Mouse (Mus musculus) kidney, postnatal 36 days (tissue): ENCODE measurements at regions not wholly inside any gene's neighbourhood (a gene's known extent, or its start where the extent isn't known, plus 50 kb on each side); places are given as distances from the start of the nearest gene placed in this dataset.

Experiments
- DNase-seq, 2 experiments: peaks; one replicate each; pipeline ENCODE4 v3.0.0; 2021 to 2022; ENCODE audit warnings: mixed read lengths in 2 of 2

DNA sequence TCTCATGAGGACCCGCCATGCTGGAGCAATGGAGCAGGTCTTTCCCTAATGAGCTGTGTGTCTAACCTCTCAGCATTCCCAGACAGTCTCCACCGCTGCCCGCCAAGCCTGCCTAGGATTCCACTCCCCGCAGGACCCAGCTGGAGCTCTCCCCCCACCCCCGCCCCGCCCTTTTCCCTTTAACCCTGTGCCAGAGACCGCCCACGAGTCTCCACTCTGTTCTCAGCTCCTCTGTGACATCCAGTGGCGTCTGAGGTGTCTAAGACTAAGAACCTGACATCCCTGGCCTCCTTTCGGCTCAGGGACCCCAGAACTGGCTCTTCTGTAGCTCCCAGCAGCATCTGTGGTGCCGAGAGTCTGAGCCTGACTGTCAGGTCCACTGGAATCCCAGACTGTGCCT lies 50.9 kb upstream of the Tpp2 start:
- no peak for DNase-seq

DNA sequence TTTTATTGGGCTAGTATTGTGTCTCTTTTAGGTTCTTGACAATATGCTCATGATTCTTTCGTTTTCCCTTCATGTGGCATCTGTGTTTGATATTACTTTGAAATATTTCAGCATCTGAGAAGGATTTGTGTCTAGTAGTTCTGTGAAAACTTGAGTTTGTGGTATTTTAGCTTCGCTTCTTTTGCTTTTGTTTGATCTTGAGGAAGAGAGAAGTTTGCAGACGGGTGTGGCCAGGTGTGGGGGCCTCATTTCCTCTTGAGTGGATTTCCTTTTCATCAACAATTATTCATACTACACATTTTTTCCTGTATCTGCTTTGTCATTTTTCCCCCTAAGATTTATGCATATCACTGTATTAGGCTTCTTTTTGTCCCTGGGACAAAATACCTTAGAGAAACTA lies 52.8 kb upstream of the Uxs1 start:
- no peak for DNase-seq

DNA sequence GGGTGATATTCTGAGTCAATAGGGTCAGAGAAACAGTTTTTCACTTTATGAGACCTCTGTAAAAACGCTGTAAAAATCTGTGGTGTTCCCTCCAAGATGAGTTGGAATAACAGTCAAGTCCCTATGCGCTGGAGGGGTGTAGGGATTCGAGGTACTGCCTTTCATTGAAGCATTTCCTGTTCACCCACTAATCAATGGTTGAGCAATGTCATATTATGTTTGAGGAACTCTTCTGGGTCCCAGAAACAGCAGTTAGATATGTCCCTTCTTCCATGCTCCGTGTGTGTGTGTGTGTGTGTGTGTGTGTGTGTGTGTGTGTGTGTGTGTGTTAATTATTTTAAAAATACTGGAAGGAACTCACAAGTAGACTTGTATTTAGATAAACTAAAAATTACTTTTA lies 52.3 kb upstream of the Uxs1 start:
- DNase-seq, result no peak

DNA sequence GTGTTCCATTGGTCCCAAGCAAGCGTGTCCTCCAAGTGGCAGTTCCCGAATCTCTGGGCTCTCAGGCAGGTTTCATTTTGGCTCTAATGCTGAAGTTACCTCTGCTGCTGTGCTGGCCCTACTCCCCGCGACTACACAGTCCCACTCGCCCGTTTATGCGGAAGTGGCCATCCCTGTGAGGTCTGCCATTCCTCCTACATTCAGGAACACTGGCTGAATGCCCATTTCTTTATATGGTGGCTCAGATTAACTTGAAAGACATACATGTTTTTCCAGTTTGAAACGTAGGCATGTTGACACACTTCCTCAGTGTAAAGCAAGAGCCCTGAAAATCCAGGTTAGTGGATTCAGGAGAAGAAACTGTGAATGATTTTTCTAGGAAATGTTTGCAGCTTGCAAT lies 51.6 kb upstream of the Uxs1 start:
- DNase-seq, result peak in 1 of 2 experiments; percentile 14

DNA sequence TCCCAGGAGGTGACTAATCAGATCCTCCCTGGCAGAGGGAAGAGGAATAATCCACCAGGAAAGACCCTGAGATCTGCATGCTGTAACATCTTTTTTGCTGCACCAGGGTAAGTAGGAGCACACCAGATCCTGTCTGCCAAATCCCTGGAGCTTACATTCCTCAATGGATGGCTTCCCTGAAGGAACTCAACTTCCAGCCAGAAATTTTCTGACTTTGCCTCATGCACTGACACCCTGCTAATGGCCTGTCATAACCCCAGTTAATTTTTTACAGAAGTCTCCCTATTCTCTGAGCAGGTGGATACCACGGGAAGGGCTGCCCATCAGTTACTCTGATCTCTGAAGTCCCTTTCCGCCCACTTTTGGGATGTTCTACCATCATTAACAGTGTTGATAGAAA lies 50.6 kb upstream of the Uxs1 start:
- peak; percentile 43 to 82 for DNase-seq

DNA sequence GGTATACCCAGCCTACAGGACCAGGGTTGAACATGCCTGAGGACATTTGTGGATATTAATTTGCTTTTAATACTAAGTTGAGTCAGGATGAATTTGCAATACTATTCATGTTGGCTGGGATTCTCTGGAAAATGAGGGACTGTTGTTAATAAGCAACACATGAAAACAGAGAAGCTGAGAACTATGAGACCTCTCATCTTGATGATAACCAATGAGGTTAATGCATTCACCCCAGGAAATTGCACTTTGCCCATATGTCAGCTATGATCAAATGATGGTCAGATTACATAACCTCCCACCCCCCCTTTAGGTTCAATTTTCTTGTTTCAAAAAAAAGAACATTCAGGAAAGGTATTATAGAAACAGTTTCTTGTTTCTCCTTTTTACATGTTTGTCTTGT lies 50.1 kb upstream of the Uxs1 start:
- DNase-seq, result peak in 1 of 2 experiments; percentile 45
